Mouse (Mus musculus): ENCODE results near the gene Hspa12a. TPM values are rescaled to one million over a fixed set of nuclear protein-coding genes. Genes with fewer than 3 reads are reported as not detected.

Hspa12a gene
- polyA plus RNA-seq, 1 experiment from 2014 or later: 5.0 TPM

- H3K4me3 ChIP-seq: no peak overlapping the region
- no peak overlapping the region for H3K9ac ChIP-seq
- H3K27ac ChIP-seq: no peak overlapping the region
- no peaks in the 10 kb centered on the region for H3K36me3 ChIP-seq
- WGBS: 75% methylated on average over 6 of the region's 6 CpGs
- H3K9me3 ChIP-seq: 0 out of 2 replicates have a peak, but pooled peaks cover 3% of the 10 kb centered on the region
- no peak overlapping the region for H3K4me2 ChIP-seq (replicated peaks)
- no peaks in the 10 kb centered on the region for H3K4me1 ChIP-seq
- H3K27me3 ChIP-seq: no peaks in the 10 kb centered on the region
- no peak for ATAC-seq (ENCODE audit: low FRiP score, low read depth)
Observed at GRCm38 (mm10) chr19:58808864-58809263, 134.6 kb downstream of the Hspa12a start.

DNA sequence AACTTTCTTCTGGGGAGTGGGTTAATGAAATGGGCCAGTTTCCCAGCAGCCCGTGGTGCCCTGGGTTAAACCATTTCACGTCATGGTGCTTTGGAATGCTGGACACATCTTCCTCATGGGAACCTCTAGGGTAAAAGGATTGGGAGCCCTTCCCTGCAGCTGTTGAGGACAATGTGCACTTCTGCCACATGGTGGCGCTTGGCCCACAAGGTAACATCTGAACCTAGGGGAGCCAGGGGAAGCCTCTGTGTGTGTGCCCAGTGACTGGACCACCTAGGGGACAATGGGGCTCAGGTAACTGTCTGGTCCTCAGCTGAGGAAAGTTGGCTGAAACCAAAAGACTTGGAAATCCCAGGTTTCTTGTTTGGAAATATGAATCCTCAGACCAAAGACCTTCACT, 137.1 kb downstream of the Hspa12a start:
- Histone ChIP-seq H3K36me3 (no peaks in the 10 kb centered on the region), H3K27me3 (no peaks in the 10 kb centered on the region), H3K4me3 (no peak overlapping the region), H3K4me2 (replicated peaks) (no peak overlapping the region), H3K9me3 (peaks cover 5% of the 10 kb centered on the region; the same call in 1 of the 2 replicates), H3K9ac (no peak overlapping the region), H3K27ac (no peak overlapping the region), H3K4me1 (no peaks in the 10 kb centered on the region)
- 0 out of 2 replicates have a peak, but pooled peaks have one; percentile 44 for ATAC-seq (ENCODE audit: low FRiP score, low read depth)
- 5% methylated on average over 3 of the region's 3 CpGs for WGBS

GRCm38 (mm10) chr19:58805191-58805779, 138.2 kb downstream of the Hspa12a start:
- H3K36me3 ChIP-seq: no peaks in the 10 kb centered on the region
- ATAC-seq (ENCODE audit: low FRiP score, low read depth): no peak
- no peak overlapping the region for H3K9ac ChIP-seq
- no peaks in the 10 kb centered on the region for H3K27me3 ChIP-seq
- 89% methylated on average over 9 of the region's 9 CpGs for WGBS
- H3K4me1 ChIP-seq: no peaks in the 10 kb centered on the region
- no peak overlapping the region for H3K4me2 ChIP-seq (replicated peaks)
- H3K4me3 ChIP-seq: no peak overlapping the region
- no peak overlapping the region for H3K27ac ChIP-seq
- H3K9me3 ChIP-seq: peaks cover 5% of the 10 kb centered on the region; the same call in 1 of the 2 replicates

DNA sequence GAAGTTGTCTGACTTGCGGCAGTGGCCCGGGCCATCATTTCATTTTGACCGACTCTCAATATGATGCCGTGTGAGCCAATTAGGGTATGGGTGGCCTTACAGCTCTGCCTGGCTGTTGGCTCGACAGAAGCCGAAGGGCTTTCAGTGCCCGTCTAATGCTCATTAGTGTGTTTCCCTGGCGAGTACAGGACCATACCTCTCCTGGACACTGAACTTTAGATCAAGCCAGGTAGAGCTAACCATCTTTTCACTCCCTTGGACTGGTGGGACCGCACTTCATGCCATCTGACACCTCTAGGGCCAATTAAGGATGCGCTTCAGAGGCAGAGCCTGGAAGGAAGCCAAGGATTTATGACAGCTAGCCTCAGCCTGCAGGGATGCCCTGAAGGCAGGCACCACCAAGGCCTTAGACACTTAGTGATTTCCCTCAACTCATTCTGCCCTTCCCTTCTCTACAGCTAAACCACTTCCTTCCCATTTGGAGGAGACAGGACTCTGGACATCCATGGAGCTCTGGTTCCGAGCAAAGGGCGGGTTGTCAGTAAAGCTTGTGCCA, 148.3 kb downstream of the Hspa12a start:
- WGBS: 60% methylated on average over 12 of the region's 12 CpGs
- no peak overlapping the region for H3K27ac ChIP-seq
- peaks cover 9% of the 10 kb centered on the region for H3K36me3 ChIP-seq
- H3K9ac ChIP-seq: no peak overlapping the region
- no peak overlapping the region for H3K4me2 ChIP-seq (replicated peaks)
- no peaks in the 10 kb centered on the region for H3K27me3 ChIP-seq
- ATAC-seq (ENCODE audit: low FRiP score, low read depth): no peak
- no peak overlapping the region for H3K4me3 ChIP-seq
- no peaks in the 10 kb centered on the region for H3K9me3 ChIP-seq
- peaks cover 8% of the 10 kb centered on the region for H3K4me1 ChIP-seq

GRCm38 (mm10) chr19:58794284-58794683, 149.2 kb downstream of the Hspa12a start, which contains the start of gene 1700019N19Rik:
Gene 1700019N19Rik (minus strand): TSS chr19:58794461.
- Histone ChIP-seq H3K4me3 (no peak within 1 kb of the TSS), H3K36me3 (peaks cover 4% of the 10 kb centered on the region), H3K27ac (no peak within 1 kb of the TSS), H3K4me1 (peaks cover 8% of the 10 kb centered on the region), H3K9ac (no peak within 1 kb of the TSS), H3K4me2 (replicated peaks) (no peak within 1 kb of the TSS), H3K9me3 (no peaks in the 10 kb centered on the region), H3K27me3 (no peaks in the 10 kb centered on the region)
- WGBS: 38% methylated on average over 10 of the region's 10 CpGs
- no peak for ATAC-seq (ENCODE audit: low FRiP score, low read depth)

DNA sequence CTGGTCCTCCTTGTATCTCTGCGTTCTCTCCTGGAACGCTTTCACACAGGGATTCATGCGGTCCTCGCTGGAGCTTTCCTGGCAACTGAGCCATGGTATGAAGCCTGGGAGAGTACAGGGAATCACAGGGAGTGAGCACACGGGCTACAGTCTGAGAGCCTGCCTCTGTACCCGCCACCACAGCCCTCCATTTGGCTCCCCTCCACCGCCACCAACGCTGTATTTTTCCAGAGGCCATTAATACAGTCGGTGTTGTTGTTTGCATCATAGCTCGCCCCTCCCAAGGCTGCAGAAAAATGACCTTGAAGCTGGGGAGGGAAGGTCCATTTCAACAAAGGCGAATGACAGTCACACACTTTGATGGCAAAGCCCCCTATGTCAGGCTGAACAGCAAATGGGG, 154.3 kb downstream of the Hspa12a start:
- H3K4me1 ChIP-seq: peaks cover 2% of the 10 kb centered on the region
- H3K27me3 ChIP-seq: no peaks in the 10 kb centered on the region
- no peak overlapping the region for H3K4me3 ChIP-seq
- H3K36me3 ChIP-seq: no peaks in the 10 kb centered on the region
- no peaks in the 10 kb centered on the region for H3K9me3 ChIP-seq
- no peak for ATAC-seq (ENCODE audit: low FRiP score, low read depth)
- H3K27ac ChIP-seq: no peak overlapping the region
- H3K9ac ChIP-seq: no peak overlapping the region
- no peak overlapping the region for H3K4me2 ChIP-seq (replicated peaks)
- 71% methylated on average over 11 of the region's 11 CpGs for WGBS

DNA sequence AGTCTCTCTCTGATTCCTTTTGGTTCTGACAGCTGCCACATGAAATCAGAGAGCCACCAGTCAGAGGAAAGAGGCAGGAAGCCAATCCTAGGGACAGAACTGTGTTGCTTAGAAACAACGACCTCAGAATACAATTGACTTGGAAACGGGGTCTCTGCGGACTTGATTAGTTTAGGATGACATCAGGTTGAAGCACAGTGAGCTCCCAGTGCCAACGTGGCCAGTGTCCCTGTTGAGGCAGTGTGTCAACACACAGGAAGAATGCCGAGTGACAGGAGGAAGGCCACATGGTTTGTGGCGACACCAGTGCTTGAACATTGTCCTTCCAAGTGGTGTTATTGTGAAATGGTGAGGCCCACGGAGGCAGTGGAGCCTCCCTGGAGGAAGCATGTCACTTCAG, 159.5 kb downstream of the Hspa12a start:
- Histone ChIP-seq H3K4me2 (replicated peaks) (no peak overlapping the region), H3K4me3 (no peak overlapping the region), H3K36me3 (no peaks in the 10 kb centered on the region), H3K9me3 (no peaks in the 10 kb centered on the region), H3K9ac (no peak overlapping the region), H3K27me3 (no peaks in the 10 kb centered on the region), H3K27ac (no peak overlapping the region), H3K4me1 (no peaks in the 10 kb centered on the region)
- ATAC-seq (ENCODE audit: low FRiP score, low read depth): no peak
- WGBS: 68% methylated on average over 7 of the region's 7 CpGs

DNA sequence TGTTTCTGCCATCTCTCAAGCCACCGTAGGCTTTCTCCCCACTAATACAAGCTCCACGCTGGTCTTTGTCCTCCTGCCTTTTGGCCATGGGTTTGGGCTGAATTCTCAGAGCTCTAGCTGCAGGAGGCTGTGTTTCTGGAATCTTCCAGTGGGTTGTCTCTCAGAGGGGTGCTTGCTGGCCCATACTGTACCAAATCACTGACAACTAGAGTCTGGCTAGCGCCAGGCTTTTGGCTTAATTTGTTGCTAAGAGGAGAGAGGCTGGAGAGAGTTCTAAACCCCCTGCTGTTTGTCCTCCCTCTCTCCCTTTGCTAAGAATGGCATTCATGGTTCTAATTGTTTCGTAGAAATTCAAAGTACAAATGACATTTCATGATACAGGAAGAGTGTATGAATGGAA, 161.9 kb downstream of the Hspa12a start:
- Histone ChIP-seq H3K4me1 (no peaks in the 10 kb centered on the region), H3K27me3 (no peaks in the 10 kb centered on the region), H3K36me3 (no peaks in the 10 kb centered on the region), H3K4me2 (replicated peaks) (no peak overlapping the region), H3K9ac (no peak overlapping the region), H3K9me3 (no peaks in the 10 kb centered on the region), H3K4me3 (no peak overlapping the region), H3K27ac (no peak overlapping the region)
- 68% methylated on average over 4 of the region's 4 CpGs for WGBS
- no peak for ATAC-seq (ENCODE audit: low FRiP score, low read depth)

- no peak for ATAC-seq (ENCODE audit: low FRiP score, low read depth)
- Histone ChIP-seq H3K27me3 (no peaks in the 10 kb centered on the region), H3K4me2 (replicated peaks) (no peak overlapping the region), H3K36me3 (no peaks in the 10 kb centered on the region), H3K9ac (no peak overlapping the region), H3K27ac (no peak overlapping the region), H3K9me3 (no peaks in the 10 kb centered on the region), H3K4me3 (no peak overlapping the region), H3K4me1 (no peaks in the 10 kb centered on the region)
- 79% methylated on average over 5 of the region's 5 CpGs for WGBS
Observed at GRCm38 (mm10) chr19:58776461-58776860, 167.0 kb downstream of the Hspa12a start.

DNA sequence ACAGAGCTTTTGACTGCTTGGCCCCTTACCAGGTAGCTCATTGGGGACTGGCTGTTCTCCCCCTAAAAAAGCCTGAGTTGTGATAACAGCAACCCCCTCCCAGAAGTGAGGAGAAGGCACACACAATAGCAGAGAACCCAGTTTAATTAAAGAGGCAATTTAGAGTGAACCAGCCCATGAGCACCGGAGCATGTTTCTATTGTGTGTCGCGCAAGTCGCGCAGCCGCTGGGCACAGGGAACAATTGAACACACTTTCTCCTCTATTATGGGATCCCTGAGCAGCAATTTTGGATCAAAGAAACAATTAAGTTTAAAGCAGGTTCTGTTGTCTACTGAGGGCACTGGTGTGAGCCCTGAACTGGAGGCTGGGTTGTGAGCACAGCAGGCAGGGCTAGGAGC, 176.1 kb downstream of the Hspa12a start:
- H3K9ac ChIP-seq: no peak overlapping the region
- H3K9me3 ChIP-seq: no peaks in the 10 kb centered on the region
- no peaks in the 10 kb centered on the region for H3K27me3 ChIP-seq
- no peak overlapping the region for H3K4me2 ChIP-seq (replicated peaks)
- no peaks in the 10 kb centered on the region for H3K36me3 ChIP-seq
- peaks cover 26% of the 10 kb centered on the region for H3K4me1 ChIP-seq
- H3K27ac ChIP-seq: no peak overlapping the region
- WGBS: 84% methylated on average over 6 of the region's 6 CpGs
- no peak overlapping the region for H3K4me3 ChIP-seq
- ATAC-seq (ENCODE audit: low FRiP score, low read depth): no peak

DNA sequence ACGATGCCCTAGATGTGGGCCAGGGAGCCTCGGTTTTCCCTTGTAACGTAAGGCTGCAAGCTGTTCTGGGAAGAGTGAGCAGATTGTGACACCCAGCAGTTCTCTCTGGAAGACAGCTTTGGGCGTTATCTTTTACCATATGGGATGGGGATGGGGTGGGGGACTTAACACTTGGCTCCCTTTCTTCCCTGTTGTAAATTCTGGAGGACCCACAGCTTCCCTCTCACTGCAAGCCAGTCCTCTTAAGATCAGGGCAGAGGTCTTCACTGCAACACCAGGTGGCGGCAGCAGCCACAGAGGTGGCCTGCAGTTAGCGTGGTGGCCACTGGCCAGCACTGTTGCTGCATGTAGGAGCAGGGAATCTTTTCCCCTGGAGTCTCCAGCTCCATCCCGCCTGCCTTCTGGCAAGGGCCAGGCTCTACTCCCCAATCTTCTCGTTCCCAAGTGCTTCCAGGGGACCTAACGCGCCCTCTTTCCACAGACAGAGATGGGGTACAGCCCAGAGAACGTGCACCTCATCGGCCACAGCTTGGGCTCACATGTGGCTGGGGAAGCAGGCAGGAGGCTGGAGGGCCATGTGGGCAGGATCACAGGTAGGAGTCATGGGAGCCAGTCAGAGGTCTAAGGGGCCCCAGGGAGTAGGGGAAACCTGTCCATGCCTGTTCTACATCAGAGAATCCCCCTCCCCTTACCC, 180.5 kb downstream of the Hspa12a start:
- peak; percentile 56; the same call in 1 of the 2 replicates for ATAC-seq (ENCODE audit: low FRiP score, low read depth)
- 5% methylated on average over 12 of the region's 12 CpGs for WGBS
- Histone ChIP-seq H3K4me3 (no peak overlapping the region), H3K4me1 (peaks cover 26% of the 10 kb centered on the region), H3K9me3 (no peaks in the 10 kb centered on the region), H3K36me3 (no peaks in the 10 kb centered on the region), H3K27me3 (0 out of 2 replicates have a peak, but pooled peaks cover 3% of the 10 kb centered on the region), H3K27ac (no peak overlapping the region), H3K9ac (0 out of 2 replicates have a peak overlapping the region, but pooled peaks have one; percentile 35), H3K4me2 (replicated peaks) (peak overlapping the region; percentile 40)

GRCm38 (mm10) chr19:58762316-58762715, 181.1 kb downstream of the Hspa12a start:
- H3K4me3 ChIP-seq: no peak overlapping the region
- H3K36me3 ChIP-seq: no peaks in the 10 kb centered on the region
- 0 out of 2 replicates have a peak, but pooled peaks cover 3% of the 10 kb centered on the region for H3K27me3 ChIP-seq
- H3K9me3 ChIP-seq: no peaks in the 10 kb centered on the region
- WGBS: 28% methylated on average over 6 of the region's 6 CpGs
- H3K4me1 ChIP-seq: peaks cover 25% of the 10 kb centered on the region
- H3K9ac ChIP-seq: no peak overlapping the region
- H3K27ac ChIP-seq: no peak overlapping the region
- ATAC-seq (ENCODE audit: low FRiP score, low read depth): 0 out of 2 replicates have a peak, but pooled peaks have one; percentile 58
- H3K4me2 ChIP-seq (replicated peaks): no peak overlapping the region

Data from limb, embryonic 13.5 days (tissue).